Mouse (Mus musculus) limb, embryonic 12.5 days (tissue): ENCODE measurements around the gene Armh4. TPM values are rescaled to one million over a fixed set of nuclear protein-coding genes. Genes with fewer than 3 reads are reported as not detected.

Source experiments
- ATAC-seq: fragments of 200-750 bp; cut with Nextera tagmentation; 2 replicates; pipeline ENCODE4 v1.8.0; 2017; ENCODE audit warnings: low read depth, moderate TSS enrichment; ENCODE audit not compliant: insufficient number of reproducible peaks, insufficient read depth, low FRiP score, low TSS enrichment
- H3K27ac ChIP-seq: fragments of 300-500 bp; sonication (generic); 2 replicates; pipeline ENCODE4 v1.5.1; 2016; ENCODE audit warnings: mild to moderate bottlenecking, moderate library complexity
- H3K27me3 ChIP-seq: fragments of 300-500 bp; sonication (generic); 2 replicates; pipeline ENCODE4 v1.6.1; 2016; ENCODE audit warnings: mild to moderate bottlenecking, moderate library complexity
- H3K36me3 ChIP-seq: fragments of 300-500 bp; sonication (generic); 2 replicates; pipeline ENCODE4 v1.6.1; 2016; ENCODE audit warnings: mild to moderate bottlenecking, moderate library complexity
- H3K4me1 ChIP-seq: fragments of 300-500 bp; sonication (generic); replicated peaks from 2 replicates; pipeline ENCODE4 v1.6.1; 2016
- H3K4me2 ChIP-seq: fragments of 300-500 bp; sonication (generic); 2 replicates; pipeline ENCODE4 v1.6.1; 2016; ENCODE audit warnings: mild to moderate bottlenecking, moderate library complexity
- H3K4me3 ChIP-seq: fragments of 300-500 bp; sonication (generic); replicated peaks from 2 replicates; pipeline ENCODE4 v1.5.1; 2016; ENCODE audit warnings: mild to moderate bottlenecking
- H3K9ac ChIP-seq: fragments of 300-500 bp; sonication (generic); replicated peaks from 2 replicates; pipeline ENCODE4 v1.6.1; 2016; ENCODE audit warnings: mild to moderate bottlenecking, moderate library complexity
- H3K9me3 ChIP-seq: fragments of 300-500 bp; sonication (generic); 2 replicates; pipeline ENCODE4 v1.6.1; 2016; ENCODE audit warnings: mild to moderate bottlenecking, moderate library complexity
- WGBS: fragments of 180-500 bp; shearing (Covaris S2); methylation state at CpG from one replicate; pipeline ENCODE4 v1.1.7; 2016; 5-methylcytosine and 5-hydroxymethylcytosine counted together
- polyA plus RNA-seq: library from polyadenylated mRNA; unstranded; fragments of >200 nt; fragmentation: Nextera tagmentation; extraction: Ambion mirVana; gene quantifications from 2 replicates; pipeline ENCODE4 v1.2.1, GENCODE M21; 2016

The Armh4 gene
- polyA plus RNA-seq, 1 experiment from 2014 or later: 12.1 TPM

DNA sequence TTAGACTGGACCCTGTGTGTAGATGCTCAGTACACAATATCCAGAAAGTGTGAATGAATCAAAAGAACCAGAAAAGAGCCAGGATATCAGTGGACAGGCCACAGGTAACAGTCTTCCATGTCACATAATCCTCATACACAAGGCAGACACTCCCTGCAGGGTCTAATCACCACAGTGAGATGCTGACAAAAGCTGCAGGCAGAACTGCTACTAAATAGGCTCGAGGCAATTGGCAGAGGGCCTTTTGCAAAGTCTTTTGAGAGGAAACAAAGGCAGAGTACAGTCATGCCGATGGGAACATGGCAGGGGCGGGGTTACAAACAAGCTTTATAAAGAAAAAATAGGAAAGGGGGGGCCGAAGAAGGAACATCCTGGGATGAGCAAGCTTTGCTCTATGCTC is 157.1 kb downstream of the Armh4 start:
- H3K9ac ChIP-seq: no peak overlapping the region
- H3K4me3 ChIP-seq: no peak overlapping the region
- H3K4me1 ChIP-seq: no peaks in the 10 kb centered on the region
- 75% methylated on average over 4 of the region's 4 CpGs for WGBS
- H3K27me3 ChIP-seq: no peaks in the 10 kb centered on the region
- H3K36me3 ChIP-seq: no peaks in the 10 kb centered on the region
- no peak for ATAC-seq
- H3K4me2 ChIP-seq: no peak overlapping the region
- no peaks in the 10 kb centered on the region for H3K9me3 ChIP-seq
- no peak overlapping the region for H3K27ac ChIP-seq

Other genes with a start within 250 kb of the Armh4 start
- gene Olfr722, start 118.6 kb upstream of the Armh4 start, polyA plus RNA-seq: not detected in 2 replicates
- not detected in 2 replicates for gene Olfr723, start 148.4 kb upstream of the Armh4 start, polyA plus RNA-seq
- gene Olfr724, start 179.9 kb upstream of the Armh4 start, polyA plus RNA-seq: not detected in 2 replicates